In the genomic region with DNA sequence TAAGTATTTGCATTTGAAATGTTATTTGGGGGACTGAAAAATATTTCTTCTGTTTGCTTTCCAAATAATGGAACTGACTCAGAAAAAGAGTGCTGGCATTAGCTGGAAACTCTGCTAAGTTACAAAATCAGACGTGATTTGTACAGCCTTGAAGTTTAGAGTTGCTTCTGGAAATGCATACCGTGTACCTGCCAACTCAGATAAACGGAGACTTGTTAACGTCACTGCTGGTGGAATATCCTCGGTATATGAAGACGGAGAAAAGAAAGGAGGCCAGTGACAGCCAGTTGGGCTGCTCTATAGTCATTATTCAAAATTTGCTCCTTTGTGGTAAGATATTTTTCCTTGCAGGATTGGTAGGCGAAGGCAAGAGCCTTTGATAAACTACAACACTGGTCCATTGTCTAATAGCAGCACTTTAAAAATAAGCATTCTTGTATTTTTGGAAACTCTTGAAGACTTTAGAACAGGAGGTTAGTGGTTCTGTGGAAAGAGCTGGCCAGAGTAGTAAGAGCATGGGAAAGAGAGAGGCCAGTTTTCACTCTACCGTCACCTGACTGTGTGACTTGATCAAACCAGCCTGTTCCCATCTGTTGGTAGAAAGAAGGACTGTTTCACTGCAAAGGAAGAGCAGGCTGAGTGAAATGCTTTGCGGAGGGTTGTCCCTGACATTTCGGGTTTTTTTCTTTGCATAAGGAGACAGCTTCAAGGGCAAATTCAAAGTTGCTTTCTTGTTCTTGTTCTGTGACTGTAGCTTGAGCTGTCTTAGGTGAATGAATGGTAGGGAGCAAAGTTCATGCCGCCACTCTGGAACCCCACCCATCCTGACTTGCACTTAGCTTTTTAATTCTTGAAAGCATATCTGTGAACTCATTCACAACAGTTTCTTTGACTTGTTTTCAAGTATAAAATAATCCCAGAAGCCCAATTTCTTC, we compare ENCODE assay signal across 14 mouse cellular contexts. TPM values are rescaled to one million over a fixed set of nuclear protein-coding genes. Genes with fewer than 3 reads are reported as not detected.
DNase-seq lines count a peak whose midpoint lies in the region; ATAC-seq and TF ChIP-seq lines count a peak whose summit lies in the region.
"Had no signal": no experiment of that assay in that cellular context is flagged by ENCODE, and none has a peak within 500 bp of the region (broad histone marks: within the 10 kb centered on the region; RNA-seq: fewer than 3 reads in every experiment).

No protein-coding gene starts in this region.

- ATAC-seq in lung, embryonic 14.5 days (ENCODE audit: insufficient read depth), result no peak
- peak; percentile 62 for ATAC-seq in intestine, postnatal 0 days
- peak; percentile 81 for ATAC-seq in stomach, postnatal 0 days (ENCODE audit: low FRiP score, low TSS enrichment)
- no peak for ATAC-seq in forebrain, postnatal 0 days
- ATAC-seq: forebrain, embryonic 13.5 days had no signal

- no peak for TF ChIP-seq CTCF in lung, embryonic 14.5 days (IDR thresholded peaks at IDR 0.05; ENCODE audit: low read depth)
- TF ChIP-seq CTCF in intestine, postnatal 0 days (IDR thresholded peaks at IDR 0.05; ENCODE audit: low read depth), result no peak
- TF ChIP-seq CTCF in stomach, postnatal 0 days (IDR thresholded peaks at IDR 0.05; ENCODE audit: low read depth), result no peak
- TF ChIP-seq CTCF in forebrain, postnatal 0 days (IDR thresholded peaks at IDR 0.05; ENCODE audit: low read depth), result no peak

- H3K27ac ChIP-seq in lung, embryonic 14.5 days (ENCODE audit: low read depth), result no peak overlapping the region
- H3K27ac ChIP-seq in intestine, postnatal 0 days (ENCODE audit: low read depth, low read length), result peak overlapping the region; percentile 15
- peak overlapping the region; percentile 67 for H3K27ac ChIP-seq in stomach, postnatal 0 days (replicated peaks)
- H3K27ac ChIP-seq in forebrain, postnatal 0 days (ENCODE audit: low read depth, low read length), result no peak overlapping the region
- H3K27ac ChIP-seq: forebrain, embryonic 13.5 days; gastrocnemius, adult 2 months; heart, adult 2 months had no signal

- peak; percentile 19 for DNase-seq in lung, embryonic 14.5 days
- DNase-seq in lung, adult 18-20 months, result no peak
- peak; percentile 37 to 51 for DNase-seq in adrenal gland, postnatal 36 days
- DNase-seq in stomach, postnatal 0 days (ENCODE audit: low spot score), result peak; percentile 54
- DNase-seq in forebrain, postnatal 0 days, result no peak
- no peak for DNase-seq in layer of hippocampus, postnatal 14 days (ENCODE audit: low spot score in 2 of 2)
- DNase-seq: cerebellum, adult 9-11 months; gastrocnemius, adult 2 months; heart, adult 2 months; heart, postnatal 36 days; left cerebral cortex, postnatal 4 days; thymus, postnatal 36 days had no signal

- 53% methylated on average over 11 of the region's 11 CpGs for WGBS in lung, embryonic 14.5 days
- 56% methylated on average over 11 of the region's 11 CpGs for WGBS in intestine, postnatal 0 days
- 39% methylated on average over 11 of the region's 11 CpGs for WGBS in stomach, postnatal 0 days
- WGBS in forebrain, postnatal 0 days, result 53% methylated on average over 11 of the region's 11 CpGs

- H3K4me1 ChIP-seq in lung, embryonic 14.5 days (ENCODE audit: insufficient read depth), result no peaks in the 10 kb centered on the region
- H3K4me1 ChIP-seq in intestine, postnatal 0 days (replicated peaks; ENCODE audit: control insufficient read depth, insufficient read depth, low read length), result 0 out of 2 replicates have a peak, but pooled peaks cover 6% of the 10 kb centered on the region
- no peaks in the 10 kb centered on the region for H3K4me1 ChIP-seq in stomach, postnatal 0 days (replicated peaks; ENCODE audit: control insufficient read depth, insufficient read depth)
- no peaks in the 10 kb centered on the region for H3K4me1 ChIP-seq in forebrain, postnatal 0 days (ENCODE audit: insufficient read depth)
- H3K4me1 ChIP-seq: forebrain, embryonic 13.5 days had no signal

- no peaks in the 10 kb centered on the region for H3K9me3 ChIP-seq in lung, embryonic 14.5 days (ENCODE audit: low read depth, low read length)
- no peaks in the 10 kb centered on the region for H3K9me3 ChIP-seq in intestine, postnatal 0 days (ENCODE audit: control insufficient read depth)
- no peaks in the 10 kb centered on the region for H3K9me3 ChIP-seq in stomach, postnatal 0 days (ENCODE audit: control insufficient read depth, low read length)
- H3K9me3 ChIP-seq in forebrain, postnatal 0 days (ENCODE audit: low read length), result no peaks in the 10 kb centered on the region
- H3K9me3 ChIP-seq: forebrain, embryonic 13.5 days had no signal

- no peak overlapping the region for H3K4me2 ChIP-seq in lung, embryonic 14.5 days
- no peak overlapping the region for H3K4me2 ChIP-seq in intestine, postnatal 0 days (replicated peaks; ENCODE audit: low read depth)
- H3K4me2 ChIP-seq in stomach, postnatal 0 days (replicated peaks; ENCODE audit: low read depth), result peak overlapping the region; percentile 15; the same call in 1 of the 2 replicates
- no peak overlapping the region for H3K4me2 ChIP-seq in forebrain, postnatal 0 days (ENCODE audit: low read depth)
- H3K4me2 ChIP-seq: forebrain, embryonic 13.5 days had no signal

- H3K4me3 ChIP-seq in lung, embryonic 14.5 days (ENCODE audit: low read depth, low read length), result no peak overlapping the region
- no peak overlapping the region for H3K4me3 ChIP-seq in intestine, postnatal 0 days (ENCODE audit: low read depth, low read length)
- H3K4me3 ChIP-seq in stomach, postnatal 0 days (ENCODE audit: low read depth, low read length), result no peak overlapping the region
- no peak overlapping the region for H3K4me3 ChIP-seq in forebrain, postnatal 0 days (ENCODE audit: low read depth, low read length)
- H3K4me3 ChIP-seq: forebrain, embryonic 13.5 days; gastrocnemius, adult 2 months; heart, adult 2 months had no signal

- no peaks in the 10 kb centered on the region for H3K27me3 ChIP-seq in lung, embryonic 14.5 days (ENCODE audit: insufficient read depth, low read length)
- no peaks in the 10 kb centered on the region for H3K27me3 ChIP-seq in intestine, postnatal 0 days (replicated peaks; ENCODE audit: control insufficient read depth, insufficient read depth, low read length)
- H3K27me3 ChIP-seq in stomach, postnatal 0 days (ENCODE audit: control insufficient read depth, insufficient read depth, low read length), result no peaks in the 10 kb centered on the region
- H3K27me3 ChIP-seq in forebrain, postnatal 0 days (ENCODE audit: insufficient read depth, low read length), result no peaks in the 10 kb centered on the region
- H3K27me3 ChIP-seq: forebrain, embryonic 13.5 days had no signal

- H3K36me3 ChIP-seq in lung, embryonic 14.5 days (ENCODE audit: insufficient read depth), result no peaks in the 10 kb centered on the region
- no peaks in the 10 kb centered on the region for H3K36me3 ChIP-seq in intestine, postnatal 0 days (ENCODE audit: control insufficient read depth, insufficient read depth)
- H3K36me3 ChIP-seq in stomach, postnatal 0 days (ENCODE audit: control insufficient read depth, insufficient read depth, low read length), result no peaks in the 10 kb centered on the region
- H3K36me3 ChIP-seq in forebrain, postnatal 0 days (ENCODE audit: insufficient read depth), result no peaks in the 10 kb centered on the region

- TF ChIP-seq EP300 in stomach, postnatal 0 days (optimal IDR thresholded peaks at IDR 0.05), result no peak

- H3K9ac ChIP-seq in lung, embryonic 14.5 days, result no peak overlapping the region
- no peak overlapping the region for H3K9ac ChIP-seq in intestine, postnatal 0 days (ENCODE audit: low read depth, low read length)
- no peak overlapping the region for H3K9ac ChIP-seq in stomach, postnatal 0 days (ENCODE audit: low read length)
- H3K9ac ChIP-seq in forebrain, postnatal 0 days, result no peak overlapping the region
- H3K9ac ChIP-seq: forebrain, embryonic 13.5 days had no signal

RNA-seq across cellular contexts. Expression of a gene that starts 29.7 kb away (rescaled TPM):
- 39.6 and 40.5 TPM in 2 replicates for polyA plus RNA-seq in lung, embryonic 14.5 days (2014; fragmentation: Nextera tagmentation; extraction: Ambion mirVana)
- 100 to 1,000 TPM; 104 to 457 TPM for total RNA-seq in adrenal gland, postnatal 36 days (2021)
- 17.0 and 17.9 TPM in 2 replicates for polyA plus RNA-seq in intestine, postnatal 0 days (2015; fragmentation: Nextera tagmentation; extraction: Ambion mirVana)
- polyA plus RNA-seq in stomach, postnatal 0 days (2015; fragmentation: Nextera tagmentation; extraction: Ambion mirVana), result 11.5 and 13.2 TPM in 2 replicates
- total RNA-seq in forebrain, postnatal 0 days (2014; rRNA removed), result 24.7 and 32.5 TPM in 2 replicates
- 8.8 and 12.4 TPM in 2 replicates for polyA plus RNA-seq in forebrain, postnatal 0 days (2015; fragmentation: Nextera tagmentation; extraction: Ambion mirVana)
- total RNA-seq in layer of hippocampus, postnatal 14 days (2021), result 10 to 100 TPM; 80.2 to 82.9 TPM

Comparison
In these comparisons a context has a peak if more than half of its experiments do, and no peak if none do; other contexts are left out.
1. DNase-seq: peak in lung, embryonic 14.5 days (single experiment), adrenal gland, postnatal 36 days (2 of 2) and stomach, postnatal 0 days (single experiment); none in lung, adult 18-20 months (0 of 2), forebrain, postnatal 0 days (single experiment) and layer of hippocampus, postnatal 14 days (0 of 2).
2. ATAC-seq: peak in intestine, postnatal 0 days (single experiment) and stomach, postnatal 0 days (single experiment); none in lung, embryonic 14.5 days (single experiment) and forebrain, postnatal 0 days (single experiment).
3. H3K27ac ChIP-seq: peak in intestine, postnatal 0 days (single experiment) and stomach, postnatal 0 days (single experiment); none in lung, embryonic 14.5 days (single experiment) and forebrain, postnatal 0 days (single experiment).